Mouse (Mus musculus): Measurements from ENCODE around the gene Hspa4.

DNA sequence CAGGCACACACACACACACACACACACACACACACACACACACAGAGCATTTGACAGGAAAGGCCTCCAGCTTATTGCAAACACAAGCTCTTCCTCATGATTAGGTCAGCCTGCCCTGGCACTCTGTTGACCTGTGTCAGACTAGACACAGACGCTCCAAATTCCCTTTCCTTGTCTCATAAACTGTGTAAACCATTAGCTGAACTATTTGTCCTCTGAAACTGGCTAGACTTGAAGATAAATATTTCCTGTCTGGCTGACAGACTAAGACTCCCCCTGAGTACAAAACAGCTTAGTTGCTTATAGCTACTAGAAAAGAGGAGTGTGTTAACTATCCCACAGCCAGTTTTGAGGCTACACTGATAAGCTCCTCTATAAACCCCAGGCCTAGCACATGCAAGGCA lies 14.5 kb upstream of the Hspa4 start:
- TF ChIP-seq CTCF (IDR thresholded peaks at IDR 0.05; ENCODE audit: low read depth, low read length) (no peak), POLR2A (IDR thresholded peaks at IDR 0.05; ENCODE audit: borderline replicate concordance, low read depth, low read length) (no peak)
